1 mouse cellular context compared by ENCODE assay signal in the genomic region with DNA sequence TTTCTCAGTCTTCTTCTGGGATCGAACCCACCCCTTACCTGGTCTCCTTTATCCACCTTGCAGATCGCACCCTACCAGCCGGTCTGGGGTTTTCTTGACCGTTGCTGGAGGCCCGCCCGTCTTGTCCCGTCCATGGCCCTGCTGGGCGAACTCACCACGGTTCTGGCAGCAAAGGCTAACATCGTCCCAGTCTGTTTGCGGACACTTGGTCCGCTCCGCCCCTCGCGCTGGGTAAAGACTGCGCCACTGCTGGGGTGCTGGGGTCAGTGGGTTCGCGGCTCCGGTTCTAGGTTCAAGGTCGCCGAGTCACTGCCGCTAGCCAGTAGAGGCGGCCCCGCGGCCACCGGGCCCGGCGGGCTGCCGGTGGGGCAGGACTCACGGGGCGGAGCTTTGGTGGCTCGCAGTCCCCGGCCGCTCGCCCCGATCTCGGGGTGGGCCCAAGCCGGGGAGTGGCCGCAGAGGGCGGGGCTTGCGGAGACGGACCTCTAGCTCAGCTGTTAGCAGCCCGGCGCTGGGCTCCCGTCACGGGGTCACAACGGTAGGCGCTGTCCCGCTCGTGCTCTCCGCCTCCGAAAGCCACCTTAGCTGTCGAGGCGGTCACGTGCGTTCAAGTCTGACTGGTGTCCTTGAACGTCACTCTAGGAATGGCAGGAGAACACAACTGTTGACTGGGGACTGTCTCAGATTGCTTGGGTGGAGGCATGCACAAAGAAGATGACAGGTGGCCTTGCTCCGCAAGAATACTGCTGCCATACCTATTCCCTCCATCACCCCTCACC.
A peak's percentile ranks its signal among the peaks of the same experiment; 100 is the strongest.
TF ChIP-seq lines count a peak whose summit lies in the region.

A gene (minus strand): TSS at position 657 of the 779 bp plus-strand sequence.

TF ChIP-seq in CH12.LX, 34 proteins besides CTCF, POLR2A, EP300 and RAD21 (continued from another document):
- TF ChIP-seq MAZ (IDR thresholded peaks at IDR 0.05; ENCODE audit: low read depth, low read length) (0 out of 2 replicates have a peak, but pooled peaks have one; percentile 37), BHLHE40 (IDR thresholded peaks at IDR 0.05; ENCODE audit: low read depth, low read length) (peak; percentile 88)
TF ChIP-seq in CH12.LX: peak in this region for 8.
